Mouse (Mus musculus): ENCODE data around the gene Hapln2.
A peak's percentile ranks its signal among the peaks of the same experiment; 100 is the strongest.

The Hapln2 gene

DNA sequence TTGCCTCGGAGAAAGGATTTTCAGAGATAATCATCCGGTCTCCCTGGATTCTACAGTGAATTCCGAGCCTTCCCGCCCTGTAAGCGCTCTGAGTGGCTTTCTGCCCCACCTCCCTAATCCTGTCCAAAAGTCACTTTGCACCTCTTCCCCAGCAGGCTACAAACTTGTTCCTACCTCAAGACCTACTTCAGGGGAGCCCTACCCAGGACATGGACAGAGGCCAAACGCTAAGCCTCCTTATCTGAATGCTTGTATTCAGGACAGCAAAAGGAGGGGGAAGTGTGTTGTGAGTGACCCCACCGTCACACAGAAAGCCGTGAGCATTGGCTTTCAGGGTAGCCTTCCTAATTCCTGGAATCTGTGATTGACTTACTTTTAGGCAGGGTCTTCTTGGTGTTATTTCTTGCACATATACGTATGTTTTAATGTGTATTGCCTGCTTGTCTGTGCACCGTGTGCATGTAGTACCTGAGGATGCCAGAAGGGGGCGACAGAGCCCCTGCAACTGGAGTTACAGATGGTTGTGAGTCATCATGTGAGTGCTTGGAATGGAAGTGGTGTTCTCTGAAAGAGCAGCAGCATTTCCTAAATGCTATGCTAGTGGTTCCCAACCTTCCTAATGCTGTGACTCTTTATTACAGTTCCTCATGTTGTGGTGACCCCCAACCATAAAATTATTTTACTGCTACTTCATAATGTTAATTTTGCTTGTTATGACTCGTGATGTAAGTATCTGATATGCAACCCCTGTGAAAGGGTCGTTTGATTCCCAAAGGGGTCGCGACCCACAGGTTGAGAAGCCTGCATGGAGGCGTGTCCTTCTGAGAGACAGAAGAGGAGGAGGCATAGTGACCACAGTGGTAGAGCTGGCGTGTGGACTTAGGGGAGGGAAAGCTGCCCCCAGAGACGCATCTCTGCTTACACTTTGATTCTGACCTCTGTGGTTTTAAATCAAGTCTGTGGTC is 21.3 kb downstream of the Hapln2 start:
- no peak for DNase-seq (ENCODE audit: low spot score in 2 of 2)

DNA sequence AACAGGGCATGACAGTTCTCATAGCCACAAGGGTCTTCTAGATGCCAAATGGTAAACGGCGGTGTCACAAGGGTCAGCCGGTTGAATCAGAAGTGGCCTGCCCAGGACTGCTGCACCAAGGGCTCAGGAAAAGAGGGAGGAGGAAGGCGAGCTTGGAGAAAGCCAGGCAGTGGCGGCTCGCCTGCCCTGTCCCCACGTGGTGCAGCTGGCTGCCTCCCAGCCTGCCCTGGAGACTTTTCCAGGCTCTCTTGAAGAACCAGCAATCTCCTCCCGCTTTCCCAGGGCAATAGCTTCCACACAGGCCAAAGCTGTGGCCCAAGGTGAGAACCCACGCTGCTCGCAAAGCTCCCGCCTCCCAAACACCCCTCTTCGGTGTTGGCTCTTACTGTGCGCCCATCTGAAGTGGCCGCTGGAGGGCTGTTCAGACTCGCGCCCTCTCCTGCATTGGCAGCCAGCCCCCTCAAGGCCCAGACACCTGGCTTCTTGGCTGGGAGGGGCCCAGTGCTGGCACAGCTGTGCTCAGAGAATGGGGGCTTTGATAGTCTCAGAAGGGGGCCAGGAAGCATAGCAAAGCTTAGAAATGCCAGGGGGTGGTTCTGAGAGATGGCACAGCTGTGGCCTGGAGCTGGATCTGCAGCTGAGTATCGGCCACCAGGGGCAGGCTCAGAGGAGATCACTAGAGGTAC is 24.9 kb downstream of the Hapln2 start:
- DNase-seq (ENCODE audit: low spot score in 2 of 2) = no peak

DNA sequence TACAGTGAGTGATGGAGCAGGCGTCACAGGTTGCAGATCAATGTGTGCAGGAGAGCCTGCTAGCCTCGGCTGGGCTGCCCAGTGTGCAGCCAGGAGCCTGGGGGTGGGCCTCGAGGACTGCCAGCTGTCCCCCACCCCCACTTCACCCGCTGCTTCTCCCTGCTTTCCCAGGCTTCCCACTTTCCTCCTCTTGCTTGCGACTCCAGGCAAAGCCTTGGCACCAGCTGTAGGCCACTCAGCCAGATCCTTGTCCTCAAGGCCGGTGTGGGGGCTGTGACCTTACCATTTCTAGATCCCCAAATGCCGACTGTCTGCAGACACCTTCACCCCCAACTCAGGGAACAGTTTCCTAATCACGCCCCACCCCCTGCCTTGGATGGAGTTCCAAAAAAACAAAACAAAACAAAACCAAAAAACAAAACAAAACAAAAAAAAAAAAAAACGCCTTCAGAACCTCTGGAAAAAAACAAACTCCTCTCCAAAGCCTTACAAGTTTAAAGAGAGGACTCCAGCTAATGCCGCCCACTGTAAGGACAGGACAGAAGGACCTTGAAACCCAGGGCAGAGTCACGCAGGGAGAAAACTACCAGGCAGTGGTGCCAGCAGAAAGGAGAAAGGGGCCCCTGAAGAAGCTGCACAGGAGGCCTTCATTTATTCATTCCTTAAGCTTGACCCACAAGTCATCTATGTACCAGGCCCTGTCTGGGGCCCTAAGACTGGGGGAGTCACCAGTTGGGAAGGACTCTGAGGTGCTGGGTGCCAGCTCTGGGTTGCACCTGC is 26.4 kb downstream of the Hapln2 start:
- no peak for DNase-seq (ENCODE audit: low spot score in 2 of 2)

DNA sequence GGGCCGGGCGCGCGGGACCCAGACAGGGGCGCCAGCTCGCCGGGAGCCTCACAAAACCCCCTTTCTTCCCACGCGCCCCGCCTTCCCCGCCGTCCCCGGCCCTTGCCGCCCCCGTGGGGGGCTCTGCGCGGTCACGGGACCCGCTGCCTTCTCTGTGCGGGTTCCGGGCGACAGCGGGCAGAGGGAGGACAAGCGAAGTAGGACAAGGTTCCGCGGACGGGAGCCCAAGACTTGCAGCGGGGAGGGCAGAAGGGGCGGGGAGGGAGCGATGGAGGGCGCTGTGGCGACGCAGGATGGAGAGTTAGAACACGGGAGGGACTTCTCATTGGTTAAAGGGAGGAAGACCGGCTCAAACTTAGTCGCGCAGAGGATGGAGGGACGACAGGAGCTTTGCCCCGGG is 27.2 kb downstream of the Hapln2 start, which contains the start of gene Bcan:
Bcan (minus strand) TSS at position 50 of the 400 bp plus-strand sequence.
- no peak for DNase-seq (ENCODE audit: low spot score in 2 of 2)

DNA sequence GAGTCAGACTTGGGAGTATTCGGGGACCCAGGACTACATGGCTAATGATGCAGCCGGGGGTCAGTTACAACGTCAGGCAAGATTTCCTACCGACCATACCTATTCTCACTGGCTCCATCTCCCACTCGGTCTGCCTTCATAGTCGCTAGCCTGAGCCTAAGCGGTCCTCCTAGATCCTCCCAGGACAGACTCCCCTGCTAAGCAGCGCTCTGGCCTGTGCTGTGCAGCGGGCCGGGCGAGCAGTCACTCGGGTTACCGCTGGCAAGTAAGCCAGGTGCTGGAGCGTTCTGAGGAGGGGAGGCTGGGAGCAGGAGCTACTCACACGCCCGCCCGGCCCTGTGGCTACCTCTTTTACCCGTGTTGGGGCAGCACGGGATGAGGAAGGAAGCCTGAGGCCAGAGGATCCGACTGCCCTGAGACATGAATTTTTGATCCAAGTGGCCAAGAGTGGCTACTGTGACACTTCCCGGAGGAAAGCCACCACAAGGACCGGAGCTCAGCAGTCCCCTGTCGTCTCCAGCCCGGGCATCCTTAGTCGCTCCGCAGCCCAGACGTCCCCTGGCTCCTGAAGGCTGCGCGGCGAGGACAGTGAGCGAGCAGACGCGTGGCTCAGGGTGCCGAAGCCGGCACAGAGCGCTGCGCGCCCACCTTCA is 28.0 kb downstream of the Hapln2 start:
- DNase-seq (ENCODE audit: low spot score in 2 of 2) = no peak

DNA sequence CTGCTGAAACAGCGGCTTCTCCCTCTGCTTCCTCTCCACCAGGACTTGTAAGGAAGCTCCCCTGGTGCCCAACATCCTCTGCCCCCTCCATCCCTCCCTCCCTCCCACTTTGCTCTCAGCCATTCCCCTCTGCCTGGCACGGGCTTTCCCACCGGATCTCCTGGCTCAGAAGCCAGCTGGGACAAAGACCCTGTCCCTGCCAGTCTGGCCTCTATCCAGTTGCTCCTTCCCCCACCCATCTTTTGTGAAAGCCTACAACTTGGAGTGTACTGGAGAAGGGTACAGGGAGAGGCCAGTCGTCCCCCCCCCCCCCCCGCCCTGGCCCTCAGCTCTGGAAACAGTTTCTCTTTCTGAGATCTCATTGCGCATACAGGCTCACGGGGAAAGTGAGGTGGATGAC is 28.6 kb downstream of the Hapln2 start:
- DNase-seq (ENCODE audit: low spot score in 2 of 2) = no peak

DNA sequence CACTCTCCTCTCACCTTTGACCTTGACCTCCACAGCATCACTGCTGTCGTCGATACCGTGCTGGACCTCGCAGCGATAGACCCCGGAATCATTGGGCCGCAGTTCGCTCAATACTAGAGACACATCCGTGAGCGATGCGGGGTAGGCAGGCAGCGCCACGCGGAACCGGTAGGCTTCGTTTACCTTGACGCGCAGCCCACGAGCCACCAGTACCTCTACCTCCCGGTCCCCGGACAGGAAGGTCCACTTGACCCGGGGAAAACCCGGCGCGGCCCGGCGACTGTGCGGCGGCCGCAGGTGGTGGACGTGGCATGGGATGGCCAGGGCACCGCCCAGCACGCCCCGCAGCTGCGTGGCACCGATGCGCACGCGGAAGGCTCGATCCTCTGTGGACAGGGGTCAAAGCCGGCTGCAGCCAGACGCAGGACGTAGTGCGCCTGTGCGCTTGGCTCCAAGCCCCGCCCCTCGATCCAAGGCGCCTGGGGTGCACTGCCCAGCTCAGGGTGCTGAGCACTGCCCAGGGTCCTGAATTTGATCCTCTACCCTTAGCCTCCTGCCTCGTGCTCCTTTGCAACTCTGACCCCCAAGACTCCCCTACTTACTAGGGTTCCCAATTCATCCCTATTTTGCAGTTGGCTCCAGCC is 30.3 kb downstream of the Hapln2 start:
- DNase-seq (ENCODE audit: low spot score in 2 of 2) = no peak

DNA sequence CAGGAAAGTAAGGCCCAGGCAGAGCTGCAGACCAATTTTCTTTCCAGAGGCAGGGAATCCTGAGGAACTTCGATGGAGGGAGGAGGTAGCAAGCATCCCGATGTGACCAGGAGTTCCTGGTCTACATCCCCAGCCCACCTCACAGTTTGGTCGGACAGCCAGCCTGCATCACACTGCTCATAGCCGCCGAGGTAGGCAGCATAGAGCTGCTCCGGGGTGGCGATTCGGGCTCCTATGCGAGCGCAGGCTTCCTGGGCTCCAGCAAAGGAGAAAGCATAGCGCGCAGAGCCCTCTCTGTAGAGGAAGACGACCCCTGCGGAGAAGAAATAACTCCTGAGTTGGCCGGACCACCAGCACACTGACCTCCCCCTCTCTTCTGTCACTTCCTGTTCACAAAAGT is 31.0 kb downstream of the Hapln2 start:
- no peak for DNase-seq (ENCODE audit: low spot score in 2 of 2)

DNA sequence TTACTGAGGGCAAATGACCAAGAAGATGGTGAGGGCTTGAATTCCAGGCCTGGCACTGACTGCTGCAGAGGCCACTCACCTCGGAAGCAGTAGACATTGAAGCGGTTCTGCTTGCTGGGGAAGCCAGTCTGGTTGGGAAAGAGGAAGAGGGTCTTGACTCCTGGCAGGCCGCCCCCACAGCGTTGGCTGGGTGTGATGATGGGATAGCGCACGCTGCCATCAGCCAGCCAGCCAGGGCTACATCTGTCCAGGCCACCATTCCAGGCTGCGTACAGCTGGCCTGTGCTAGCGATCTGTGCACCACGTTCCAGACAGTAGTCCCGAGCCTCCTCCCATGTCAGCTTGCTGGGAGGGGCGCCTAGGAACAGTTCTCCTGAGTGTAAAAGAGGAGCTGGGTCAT is 32.1 kb downstream of the Hapln2 start:
- no peak for DNase-seq (ENCODE audit: low spot score in 2 of 2)

DNA sequence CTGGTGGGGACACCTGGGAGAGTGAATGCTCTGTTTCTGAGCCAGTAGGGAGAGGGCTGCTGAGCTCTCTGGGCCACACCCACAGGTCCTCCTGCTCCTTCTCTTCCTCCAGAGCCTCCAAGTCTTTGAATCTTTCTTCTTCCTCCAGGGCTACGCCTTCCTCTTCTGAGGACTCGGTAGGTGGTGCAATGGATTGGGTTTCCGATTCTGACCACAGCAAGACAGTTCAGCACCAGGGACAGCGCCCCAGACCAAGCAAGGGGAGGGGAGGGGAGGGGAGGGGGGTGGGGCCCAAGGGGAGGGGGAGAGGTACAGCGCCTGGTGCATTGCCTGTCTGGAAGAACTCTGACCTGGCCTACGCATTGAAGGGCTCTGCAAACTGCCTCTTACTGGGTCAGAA is 33.9 kb downstream of the Hapln2 start:
- DNase-seq (ENCODE audit: low spot score in 2 of 2) = no peak

DNA sequence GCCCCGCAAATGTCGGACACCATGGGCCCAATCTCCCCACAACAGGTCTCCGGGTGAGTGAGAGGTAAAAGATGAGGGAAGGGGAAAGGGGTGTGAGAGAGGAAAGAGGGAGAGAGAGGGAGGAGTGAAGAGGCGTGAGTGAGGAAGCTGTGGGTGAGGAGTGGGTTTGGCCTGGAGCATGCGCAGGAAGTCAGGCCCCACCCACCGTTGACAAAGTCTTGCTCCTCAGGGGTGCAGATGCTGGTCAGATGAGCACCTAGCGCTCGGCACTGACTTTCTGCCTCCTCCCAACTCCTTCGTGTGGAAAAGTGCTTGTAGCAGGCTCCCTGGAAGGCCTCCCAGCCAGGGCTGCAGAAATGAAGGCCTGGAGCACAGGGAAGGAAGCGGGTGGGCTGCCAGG is 37.4 kb downstream of the Hapln2 start:
- no peak for DNase-seq (ENCODE audit: low spot score in 2 of 2)

DNA sequence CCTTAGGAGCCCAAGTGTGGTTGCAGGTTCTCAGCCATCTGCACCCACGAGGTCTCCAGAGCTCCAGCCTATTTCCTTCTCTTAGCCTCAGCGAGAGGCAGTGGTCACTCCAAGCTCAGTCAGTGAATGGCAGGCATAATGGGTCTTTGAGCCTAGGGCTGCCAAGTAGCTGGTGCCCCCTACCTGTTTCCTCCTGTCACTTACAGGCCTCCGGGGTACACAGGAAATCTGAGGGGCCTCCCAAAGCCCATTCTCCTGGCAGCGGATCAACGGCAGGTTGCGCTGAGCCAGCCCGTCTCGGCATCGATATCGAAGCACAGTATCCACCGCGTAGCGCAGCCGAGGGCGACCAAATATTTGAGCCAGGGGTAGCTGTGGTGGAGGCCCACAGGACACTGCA is 39.3 kb downstream of the Hapln2 start:
- no peak for DNase-seq (ENCODE audit: low spot score in 2 of 2)

DNA sequence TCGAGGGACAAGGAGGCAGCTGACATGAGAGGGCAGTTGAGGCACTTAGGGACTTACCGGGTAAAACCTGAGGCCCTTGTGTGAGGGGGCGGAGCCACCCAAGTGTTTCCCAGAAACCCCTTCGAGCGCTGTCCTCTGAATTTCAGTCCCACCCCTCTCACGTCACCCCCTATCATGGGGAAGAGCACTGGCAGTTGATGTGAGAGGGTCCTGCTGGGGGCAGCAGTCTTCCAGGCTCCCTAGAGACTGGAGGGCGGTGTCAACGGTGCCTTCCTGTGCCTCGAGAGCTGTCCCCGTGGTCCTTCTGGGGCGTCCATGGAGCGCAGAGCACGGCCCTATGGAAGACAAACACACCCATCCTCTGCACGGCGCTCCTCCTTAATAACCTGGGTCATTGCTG is 39.8 kb downstream of the Hapln2 start:
- no peak for DNase-seq (ENCODE audit: low spot score in 2 of 2)

DNA sequence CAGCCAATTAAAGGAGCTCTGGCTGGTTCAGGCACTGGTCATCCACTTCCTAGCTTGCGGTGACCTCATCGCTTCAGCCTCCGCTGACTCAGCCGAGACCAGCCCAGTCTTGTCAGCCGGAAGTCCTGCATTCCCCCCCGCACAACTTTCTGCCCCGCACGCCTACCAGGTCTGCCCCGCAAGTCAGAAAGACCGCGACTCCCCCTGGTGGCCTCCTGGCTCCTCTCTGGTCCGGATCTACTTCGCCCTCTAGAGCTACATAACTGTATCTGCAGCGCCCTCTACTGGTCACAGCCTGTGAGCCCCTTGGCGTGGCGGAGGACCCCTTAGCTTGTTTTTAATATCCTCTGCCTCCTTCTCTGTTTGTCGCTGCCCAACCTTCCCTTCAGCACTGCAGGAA is 40.5 kb downstream of the Hapln2 start:
- DNase-seq (ENCODE audit: low spot score in 2 of 2) = peak; percentile 52 to 94

DNA sequence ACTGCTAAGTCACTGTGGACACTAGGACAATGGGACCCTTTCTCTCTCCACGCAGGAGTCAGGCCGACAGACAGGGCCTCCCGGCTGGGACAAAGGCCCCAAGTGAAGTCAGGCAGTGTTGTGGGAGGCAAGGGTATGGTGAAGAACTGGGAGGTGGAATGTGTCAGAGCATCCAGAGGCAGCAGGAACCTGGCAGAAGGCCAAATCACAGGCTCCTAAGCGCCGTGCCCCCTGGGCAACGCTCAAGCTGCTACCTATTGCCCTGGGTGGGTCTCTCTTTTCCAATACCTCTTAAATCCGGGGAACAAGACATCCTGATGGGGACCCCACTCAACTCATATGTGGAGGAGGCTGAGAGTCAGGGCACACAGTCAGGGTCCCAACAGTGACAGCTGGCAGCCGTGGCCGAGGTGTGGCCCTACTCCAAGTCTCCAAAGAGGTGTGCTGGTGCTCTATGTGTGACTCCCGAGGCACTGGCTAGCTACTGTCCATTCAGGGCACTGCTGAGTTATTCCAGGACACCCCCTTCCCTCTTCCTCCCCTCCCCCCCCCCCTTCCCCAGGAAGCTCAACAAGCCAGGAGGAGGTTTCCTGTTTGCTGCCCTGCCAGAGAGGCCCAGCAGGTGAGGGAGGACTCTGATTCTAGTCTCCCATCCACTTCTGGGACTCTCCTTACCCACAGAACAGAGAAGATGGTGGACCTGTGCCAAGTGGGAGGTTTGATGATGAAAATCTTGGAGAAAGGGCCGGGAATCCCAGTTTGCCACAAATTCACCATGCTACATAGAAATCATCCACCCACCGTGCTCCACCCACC is 41.7 kb downstream of the Hapln2 start:
- no peak for DNase-seq (ENCODE audit: low spot score in 2 of 2)

DNA sequence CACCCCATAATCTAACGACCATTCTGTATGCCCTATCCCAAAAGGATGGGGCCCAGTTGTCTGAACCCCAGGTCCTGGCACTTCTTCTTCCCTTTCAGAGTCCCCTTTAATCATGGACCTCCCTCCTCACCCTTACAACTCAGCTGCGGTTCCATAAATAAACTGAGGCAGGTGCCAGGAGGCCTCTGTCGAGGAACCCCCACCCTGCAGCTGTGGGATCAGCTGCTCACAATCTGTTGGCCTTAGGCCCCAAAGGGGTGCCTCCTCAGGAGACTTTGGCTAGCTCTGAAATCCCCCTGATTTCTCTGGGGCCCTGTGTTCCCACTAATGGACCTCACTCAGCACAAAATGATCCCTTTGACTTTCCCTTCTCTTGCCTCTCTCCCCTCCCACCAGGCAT is 43.3 kb downstream of the Hapln2 start:
- no peak for DNase-seq (ENCODE audit: low spot score in 2 of 2)

DNA sequence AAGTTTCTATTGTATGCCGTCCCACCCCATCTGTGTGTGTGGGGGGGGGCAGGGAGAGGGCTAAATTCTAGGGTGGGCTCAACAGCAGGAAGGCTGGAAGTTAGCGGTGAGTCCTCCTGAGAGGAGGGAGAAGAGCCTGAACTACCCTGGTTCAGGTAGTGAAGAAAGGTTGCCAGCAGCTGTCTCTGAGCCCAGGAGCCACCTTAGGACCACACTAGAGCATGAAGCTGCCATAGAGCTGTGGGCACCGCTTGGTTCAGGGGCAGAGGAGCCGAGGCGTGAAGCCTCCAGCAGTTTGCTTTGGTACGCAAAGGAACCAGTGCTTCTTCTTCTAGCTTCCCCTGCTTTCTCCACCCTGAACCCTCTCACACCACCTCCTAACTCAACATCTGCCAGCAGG is 43.8 kb downstream of the Hapln2 start:
- no peak for DNase-seq (ENCODE audit: low spot score in 2 of 2)

DNA sequence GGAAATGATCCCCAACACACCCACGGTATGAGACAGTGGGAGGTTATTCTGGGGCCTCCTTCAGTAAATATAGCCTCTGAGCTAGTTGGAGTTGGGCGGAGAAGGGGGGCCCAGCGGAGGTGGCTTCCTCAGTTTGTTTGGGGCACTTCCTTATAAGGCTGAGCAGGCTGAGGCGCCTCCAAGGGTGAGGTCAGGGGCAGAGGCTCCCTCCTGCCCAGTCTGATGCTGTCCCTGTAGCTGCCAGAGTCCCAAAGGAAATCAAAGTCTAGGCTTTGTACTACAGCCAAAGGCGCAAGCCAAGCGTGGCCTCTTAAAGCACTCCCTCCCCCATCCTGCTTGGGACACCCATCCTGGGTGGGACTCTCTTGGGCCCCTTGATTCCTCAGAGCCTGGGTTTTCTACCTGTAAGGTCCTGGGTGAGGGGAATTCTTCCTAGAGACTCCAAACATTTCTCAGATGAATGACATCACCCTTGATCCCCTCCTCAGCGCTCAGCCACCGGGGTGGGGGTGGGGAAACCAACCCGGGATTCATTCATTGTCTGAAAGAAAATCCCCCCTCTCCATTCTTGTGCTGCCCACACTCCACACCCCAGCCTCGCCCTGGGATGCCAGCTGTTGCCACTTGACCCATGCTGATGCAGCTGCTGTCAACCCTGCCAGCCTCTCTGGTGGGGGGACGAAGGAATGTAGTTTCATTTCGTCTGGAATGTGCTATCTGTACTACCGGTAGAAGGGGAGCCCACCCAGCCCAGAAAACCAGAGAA is 44.4 kb downstream of the Hapln2 start:
- DNase-seq (ENCODE audit: low spot score in 2 of 2) = no peak
